Mouse (Mus musculus) cerebellum, postnatal 4 days (tissue): ENCODE measurements around the gene Mrpl17.
"Not testable (repeated sequence)": the region's sequence is repeated elsewhere in the genome, so short reads cannot be mapped to it uniquely, and the experiment has no call there.

Source experiments
- DNase-seq, 2 experiments: peaks; one replicate each; pipeline ENCODE4 v3.0.0; 2022; ENCODE audit warnings: low spot score in 2 of 2, mixed read lengths in 1 of 2

Mrpl17 gene

DNA sequence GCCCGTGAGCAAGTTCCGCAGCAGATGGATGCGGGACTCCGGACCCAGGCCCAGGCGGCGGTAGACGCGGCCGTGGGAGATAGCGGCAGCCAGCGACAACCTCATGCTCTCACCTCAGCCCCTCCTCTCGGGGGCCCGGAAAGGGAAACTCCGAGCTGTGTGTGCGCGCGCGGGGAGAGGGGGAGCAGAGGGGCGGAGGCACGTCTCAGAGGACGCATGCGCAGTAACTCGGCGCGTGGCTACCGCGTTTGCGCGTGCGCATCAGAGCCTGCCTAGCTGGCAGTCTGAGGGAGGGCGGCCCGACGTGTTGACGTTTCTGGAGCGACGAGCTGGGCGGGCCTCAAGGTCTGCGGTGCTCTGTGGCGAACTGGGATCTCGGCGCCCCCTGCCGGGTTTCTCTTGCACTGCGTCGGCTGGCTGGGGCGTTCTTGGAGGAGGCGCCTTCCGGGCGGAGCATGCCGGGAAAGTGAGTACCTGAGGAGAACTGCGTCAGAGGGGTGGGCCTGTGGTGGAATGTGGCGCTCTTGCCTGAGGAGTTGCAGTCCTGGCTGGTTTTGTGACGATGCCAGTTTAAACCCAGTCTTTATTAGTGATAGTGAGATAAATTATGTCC, at the start of gene Mrpl17:
Gene Mrpl17, minus strand, starts transcription at position 223 of the 613 bp plus-strand sequence.
- peak; percentile 100 for DNase-seq

DNA sequence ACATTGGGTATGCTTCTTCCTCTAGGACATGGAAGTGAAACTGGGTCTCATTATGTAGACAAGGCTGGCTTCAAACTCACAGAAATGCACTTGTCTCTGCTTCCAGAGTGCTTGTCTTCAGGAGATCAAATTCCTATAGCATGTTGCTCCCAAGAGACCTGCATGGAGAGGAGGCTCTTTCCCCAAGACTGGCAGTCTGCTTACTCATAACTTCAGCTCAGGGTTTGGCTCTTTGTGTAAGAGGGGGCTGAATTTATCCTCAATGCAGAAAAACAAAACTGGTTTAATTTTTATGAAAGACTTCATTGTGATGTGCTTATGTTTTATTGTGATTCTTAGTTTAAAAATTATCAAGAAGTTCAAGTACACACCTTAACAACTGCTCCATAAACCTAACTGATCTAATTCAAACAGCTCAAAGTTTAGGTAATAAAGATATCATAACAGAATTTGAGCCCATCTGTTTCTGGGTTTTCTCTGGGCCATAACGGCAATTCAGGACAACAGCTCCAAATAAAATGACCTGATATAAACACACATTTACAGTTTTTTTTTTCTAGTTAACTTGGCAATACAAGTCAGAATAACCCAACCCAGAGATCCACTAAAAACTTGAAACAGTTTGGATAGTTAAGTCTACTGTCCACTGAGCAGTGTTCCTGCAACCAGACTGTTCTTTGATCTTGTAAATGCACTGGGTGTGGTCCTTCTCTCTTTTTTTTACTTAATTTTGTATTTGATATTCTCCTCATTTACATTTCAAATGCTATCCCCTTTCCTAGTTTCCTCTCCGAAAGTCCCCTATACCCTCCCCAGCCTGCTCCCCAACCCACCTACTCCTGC, 45.0 kb upstream of the Mrpl17 start:
- not testable (repeated sequence) for DNase-seq

DNA sequence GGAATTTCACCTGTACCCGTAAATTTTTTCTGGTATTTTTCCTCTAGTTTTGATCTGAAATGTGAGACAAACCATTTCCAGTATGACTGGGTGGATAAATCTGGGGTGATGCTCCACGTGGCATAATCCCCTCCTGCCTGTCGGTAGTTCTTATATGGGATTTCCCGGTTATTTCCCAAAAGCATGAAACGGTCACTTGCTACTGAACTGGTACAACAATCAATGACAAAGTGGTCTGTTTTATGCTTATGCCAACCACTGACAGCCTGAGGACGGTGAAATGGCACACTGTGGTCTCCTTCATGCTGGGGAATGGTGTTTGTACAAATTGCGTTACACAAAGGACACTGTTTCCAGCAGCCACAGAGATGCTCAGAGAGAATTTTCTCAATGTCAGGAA, 13.4 kb upstream of the Mrpl17 start:
- no peak for DNase-seq

DNA sequence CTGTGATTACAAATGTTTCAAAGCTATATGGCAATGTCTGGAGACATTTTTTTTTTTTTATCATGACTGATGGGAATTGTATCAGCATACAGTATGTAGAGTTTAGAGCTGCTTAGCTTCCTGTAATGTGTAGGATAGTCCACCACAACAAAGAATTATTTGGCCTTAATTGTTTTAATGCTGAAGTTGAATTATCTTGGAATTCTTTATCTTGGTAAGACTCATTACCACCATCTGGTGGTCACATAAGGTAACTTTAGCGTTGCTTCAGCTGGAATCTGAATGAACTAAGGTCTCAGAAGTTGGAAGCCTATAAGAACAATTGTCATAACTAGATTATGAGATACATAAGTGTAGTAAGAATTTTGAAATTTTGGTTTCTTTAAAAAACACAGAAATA, 7.6 kb upstream of the Mrpl17 start:
- no peak for DNase-seq

GRCm38 (mm10) chr7:105816736-105817135, 5.8 kb upstream of the Mrpl17 start:
- DNase-seq: no peak

DNA sequence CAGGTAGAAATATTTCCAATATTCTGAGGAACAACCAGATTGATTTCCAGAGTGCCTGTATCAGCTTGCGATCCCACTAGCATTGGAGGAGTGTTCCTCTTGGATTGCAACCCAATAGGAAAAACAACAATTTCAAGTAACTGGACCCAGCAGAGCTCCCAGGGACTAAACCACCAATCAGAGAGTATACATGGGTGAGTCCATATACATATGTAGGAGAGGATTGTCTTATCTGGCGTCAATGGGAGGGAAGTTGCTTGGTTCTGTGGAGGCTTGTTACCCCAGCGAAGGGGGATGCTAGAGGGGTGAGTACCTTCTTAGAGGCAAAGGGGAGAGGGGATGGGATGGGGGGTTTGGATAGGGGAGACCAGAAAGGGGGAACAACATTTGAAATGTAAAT, 2.4 kb upstream of the Mrpl17 start:
- no peak for DNase-seq

DNA sequence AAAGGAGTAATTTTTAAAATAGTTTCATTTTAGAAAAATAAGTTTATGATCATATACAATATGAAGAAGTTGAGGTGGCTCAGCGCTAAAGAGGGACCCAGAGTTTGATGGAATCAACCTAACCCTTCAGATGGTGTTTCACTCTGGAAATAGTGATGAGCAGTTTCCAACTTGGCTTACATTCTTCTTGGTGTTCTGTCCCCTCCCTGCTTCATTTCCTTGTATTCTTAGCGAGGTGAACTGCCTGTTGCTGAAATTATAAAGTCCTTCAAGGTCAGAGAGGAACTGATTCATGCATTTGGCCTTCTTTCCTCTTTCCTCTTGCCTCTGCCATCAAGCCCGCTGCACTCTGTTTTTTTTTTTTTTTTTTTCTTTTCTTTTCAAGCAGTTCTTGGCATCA, 1.7 kb upstream of the Mrpl17 start:
- no peak for DNase-seq

GRCm38 (mm10) chr7:105811516-105811915, 617 bp upstream of the Mrpl17 start:
- no peak for DNase-seq

- no peak for DNase-seq
These were observed 521 bp downstream of the Mrpl17 start for GRCm38 (mm10) chr7:105810280-105810876.

GRCm38 (mm10) chr7:105809836-105810235, 1.1 kb downstream of the Mrpl17 start:
- no peak for DNase-seq

- no peak for DNase-seq
These were observed 2.5 kb downstream of the Mrpl17 start for GRCm38 (mm10) chr7:105808385-105808784.

DNA sequence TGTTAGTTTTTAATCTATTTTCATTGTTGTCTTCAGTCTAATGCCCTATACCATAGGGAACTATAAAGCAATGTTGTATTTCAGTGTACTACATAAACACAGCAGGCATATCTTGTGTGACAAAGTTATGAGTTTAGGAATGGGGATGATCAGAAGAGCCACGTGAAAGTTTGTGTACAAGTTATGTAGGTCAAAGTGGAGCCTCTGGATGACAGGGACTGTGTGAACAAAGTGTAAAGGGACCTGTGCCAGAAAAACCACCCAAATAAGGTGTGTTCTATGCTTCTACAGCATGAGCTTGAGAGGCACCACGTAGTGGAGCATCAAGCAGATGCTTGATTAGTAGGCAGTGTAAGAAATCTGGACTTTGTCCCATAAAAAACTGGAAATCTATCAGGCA, 4.2 kb downstream of the Mrpl17 start:
- no peak for DNase-seq

- no peak for DNase-seq
These were observed 4.8 kb downstream of the Mrpl17 start for GRCm38 (mm10) chr7:105806125-105806524.

DNA sequence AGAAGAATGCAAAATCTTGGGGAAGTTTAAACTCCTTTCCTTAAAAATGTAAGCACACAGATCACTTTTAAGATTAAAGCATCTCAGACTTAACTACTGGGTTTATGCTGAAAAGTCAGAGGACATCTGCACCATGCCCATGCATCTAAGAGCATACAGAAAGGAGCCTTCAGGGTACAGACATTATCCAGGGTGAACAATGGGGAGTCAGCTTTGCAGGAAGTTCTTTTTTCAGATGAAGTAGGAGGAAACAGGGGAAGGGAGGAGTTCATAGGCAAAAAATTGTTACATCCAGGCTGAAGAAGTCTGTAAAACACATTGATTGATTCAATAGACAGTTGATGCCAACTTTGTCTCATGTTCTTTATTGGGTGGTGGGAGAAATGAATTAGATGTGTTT, 7.5 kb downstream of the Mrpl17 start:
- no peak for DNase-seq

DNA sequence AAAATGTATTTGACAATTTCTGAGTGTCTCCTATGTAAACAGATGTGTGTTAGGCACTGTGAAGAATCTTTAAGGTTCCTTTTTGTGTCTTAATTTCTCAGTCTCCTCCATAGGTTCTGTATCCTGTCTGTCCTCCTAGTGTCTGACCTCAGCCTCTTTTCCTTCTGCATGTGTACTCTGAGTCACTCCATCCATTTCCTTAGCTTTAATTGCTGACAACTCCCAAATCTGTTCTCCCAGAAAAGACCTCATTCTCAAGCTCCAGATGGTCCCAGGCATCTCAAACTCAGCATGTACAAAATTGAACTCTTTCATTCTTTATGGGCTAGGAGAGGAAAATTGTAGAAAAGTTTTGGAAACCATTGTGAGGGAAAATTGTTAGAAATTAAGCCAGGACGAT, 8.1 kb downstream of the Mrpl17 start:
- no peak for DNase-seq

DNA sequence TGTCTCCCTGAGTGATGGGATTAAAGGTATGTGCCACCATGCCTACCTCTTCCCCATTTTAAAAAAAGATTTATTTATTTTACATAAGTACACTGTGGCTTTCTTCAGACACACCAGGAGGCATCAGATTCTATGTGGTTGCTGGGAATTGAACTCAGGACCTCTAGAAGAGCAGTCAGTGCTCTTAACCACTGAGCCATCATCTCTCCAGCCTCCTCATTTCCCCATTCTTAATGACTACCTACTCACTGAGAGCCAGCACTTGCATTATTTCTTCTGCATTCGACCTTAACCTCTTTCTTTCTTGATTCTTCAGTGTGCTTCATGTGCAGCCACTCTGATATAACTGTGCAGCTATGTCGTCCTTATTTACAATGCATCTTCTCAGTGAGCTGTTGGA, 8.6 kb downstream of the Mrpl17 start:
- DNase-seq: no peak

DNA sequence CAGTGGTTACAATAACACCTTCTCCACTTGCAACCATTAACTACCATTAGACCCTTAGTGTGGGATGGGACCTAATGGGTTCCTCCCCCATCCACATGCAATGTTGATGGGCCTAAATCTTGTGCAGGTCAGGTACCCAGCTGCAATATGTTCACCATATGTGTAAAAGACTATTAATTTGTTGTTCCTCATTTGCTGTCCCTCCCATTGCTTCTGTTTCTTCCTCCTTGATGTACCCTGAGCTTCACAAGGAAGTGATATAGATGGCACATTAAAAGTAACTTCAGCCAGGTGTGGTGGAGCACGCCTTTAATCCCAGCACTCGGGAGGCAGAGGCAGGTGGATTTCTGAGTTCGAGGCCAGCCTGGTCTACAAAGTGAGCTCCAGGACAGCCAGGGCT, 13.9 kb downstream of the Mrpl17 start:
- no peak for DNase-seq

GRCm38 (mm10) chr7:105795759-105796366, 15.0 kb downstream of the Mrpl17 start:
- no peak for DNase-seq

DNA sequence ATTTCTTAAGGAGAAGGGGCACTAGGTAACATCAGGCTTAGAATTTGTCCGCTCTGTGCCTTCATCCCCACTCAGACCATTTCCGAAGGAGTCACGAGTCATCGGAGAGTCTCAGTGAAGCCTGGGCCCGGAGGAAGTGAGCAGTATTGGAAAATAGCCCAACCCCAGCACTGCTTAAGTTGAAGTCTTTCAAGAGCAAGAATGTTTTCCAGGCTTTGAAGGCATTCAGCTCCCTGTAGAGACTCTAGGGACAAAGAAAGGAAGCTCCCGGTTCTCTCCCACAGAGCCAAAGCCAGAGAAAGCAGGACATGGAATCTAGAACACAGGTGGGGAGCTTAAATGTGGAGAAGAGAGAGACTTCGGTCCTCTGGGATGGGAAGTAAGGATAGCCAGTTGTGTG, 17.2 kb downstream of the Mrpl17 start:
- DNase-seq: no peak

DNA sequence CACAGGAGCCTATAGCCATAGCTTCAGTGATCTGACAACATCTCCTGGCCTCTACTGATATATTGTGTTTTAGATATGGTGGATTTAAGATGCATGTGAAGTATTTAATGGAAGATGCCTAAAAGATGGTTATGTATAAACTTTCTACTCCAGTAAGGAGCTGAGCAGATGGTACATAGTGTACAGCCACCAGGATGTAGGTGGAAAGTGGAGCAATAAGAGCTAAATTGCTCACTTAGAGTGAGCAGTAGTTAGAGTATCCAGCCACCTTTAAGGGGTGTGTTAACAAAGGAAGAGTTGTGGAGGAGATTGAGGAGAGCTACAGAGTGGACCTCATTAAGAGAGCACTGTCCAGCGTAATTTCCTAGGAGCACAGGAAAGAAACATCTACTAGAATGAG, 19.8 kb downstream of the Mrpl17 start:
- no peak for DNase-seq

DNA sequence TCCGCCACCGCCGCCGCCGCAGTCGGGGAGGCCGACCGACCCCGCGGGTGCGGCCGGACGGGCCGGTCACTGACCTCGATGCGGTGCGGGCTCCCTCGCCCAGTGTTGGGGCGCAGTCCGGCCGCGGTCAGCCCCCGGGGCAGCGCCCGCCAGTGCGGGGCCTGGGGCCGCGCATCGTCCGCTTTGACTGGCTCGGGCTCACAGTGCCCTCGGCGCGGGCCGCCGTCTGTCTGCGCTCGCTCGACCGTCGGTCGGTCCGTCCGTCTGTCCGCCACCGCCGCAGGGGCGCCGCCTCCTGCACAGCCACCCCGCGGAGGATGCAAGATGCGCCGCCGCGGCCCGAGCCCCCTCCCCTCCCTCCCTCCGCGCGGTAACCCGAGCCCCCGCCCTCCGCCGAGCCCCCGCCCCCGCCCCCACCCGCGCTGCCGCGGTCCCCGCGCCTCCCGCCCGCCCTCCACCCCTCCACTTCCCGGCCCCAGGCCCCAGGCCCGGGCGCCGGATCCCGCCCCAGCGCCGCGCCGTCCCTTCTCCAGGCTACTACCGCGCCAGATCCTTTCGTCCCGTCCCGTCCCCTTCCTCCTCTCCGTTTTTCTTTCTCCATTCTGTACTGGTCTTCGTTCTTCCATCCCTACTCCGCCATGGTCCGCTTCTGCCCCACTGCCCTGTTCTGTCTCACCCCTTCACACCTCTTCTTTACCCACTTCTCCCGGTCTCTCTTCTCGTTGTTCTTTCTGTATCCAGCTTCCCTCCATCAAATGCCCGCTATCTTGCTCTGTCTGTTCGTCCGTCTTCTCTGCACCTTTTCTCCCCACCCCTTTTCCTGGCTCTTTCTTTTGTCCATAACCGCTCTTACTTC, 23.4 kb downstream of the Mrpl17 start, which contains the start of gene Dchs1:
Gene Dchs1, minus strand, starts transcription at position 370 of the 856 bp plus-strand sequence.
- DNase-seq: peak in 1 of 2 experiments; percentile 62
